Mouse (Mus musculus): Measurements from ENCODE around the gene Gm42420.

DNA sequence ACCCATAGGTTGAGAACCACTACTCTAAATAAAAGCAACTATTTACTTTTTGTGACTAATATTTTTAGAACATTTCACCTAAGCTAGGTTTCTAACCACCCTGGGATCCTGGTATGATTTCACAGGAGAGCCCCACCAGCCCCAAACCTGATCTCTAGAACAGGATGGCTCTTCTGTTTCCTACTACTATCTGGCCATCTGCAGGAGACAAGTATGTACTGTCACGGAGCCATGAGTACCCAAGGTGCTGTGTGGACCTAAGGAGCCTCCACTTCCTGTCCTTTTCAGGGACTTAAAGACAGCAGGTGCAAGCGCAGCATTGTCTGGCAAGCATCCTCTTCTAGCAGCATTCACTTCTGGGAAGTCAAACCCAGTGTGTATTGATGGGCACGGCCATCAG, 16.3 kb downstream of the Gm42420 start:
- TF ChIP-seq CTCF (IDR thresholded peaks at IDR 0.05; ENCODE audit: low read depth) (no peak), EP300 (optimal IDR thresholded peaks at IDR 0.05) (no peak)
